Mouse (Mus musculus): ENCODE results near the gene Tmem270. TPM values are rescaled to one million over a fixed set of nuclear protein-coding genes. Genes with fewer than 3 reads are reported as not detected.

Gene Tmem270
- polyA plus RNA-seq, 1 experiment, result not detected

GRCm38 (mm10) chr5:134861902-134862497, 44.5 kb downstream of the Tmem270 start:
- no peaks in the 10 kb centered on the region for H3K4me1 ChIP-seq (ENCODE audit: control insufficient read depth, insufficient read depth, insufficient read length)
- H3K4me3 ChIP-seq (ENCODE audit: extremely low read depth, insufficient read depth, insufficient read length), result no peak overlapping the region
- H3K36me3 ChIP-seq (ENCODE audit: control insufficient read depth, insufficient read depth, low read length), result no peaks in the 10 kb centered on the region
- no peak overlapping the region for H3K27ac ChIP-seq (ENCODE audit: insufficient read depth, low read length)
- TF ChIP-seq CTCF (IDR thresholded peaks at IDR 0.05; ENCODE audit: extremely low read depth, insufficient read depth, insufficient read length, insufficient replicate concordance), result no peak
- TF ChIP-seq POLR2A (IDR thresholded peaks at IDR 0.05; ENCODE audit: low read depth, low read length), result no peak
- 92% methylated on average over 16 of the region's 16 CpGs for WGBS
- no peaks in the 10 kb centered on the region for H3K27me3 ChIP-seq (ENCODE audit: control insufficient read depth, insufficient read depth, low read length)
- no peak for DNase-seq (ENCODE audit: low read depth in 1 of 2, low spot score in 2 of 2)

- 83% methylated on average over 5 of the region's 5 CpGs for WGBS
- no peaks in the 10 kb centered on the region for H3K27me3 ChIP-seq (ENCODE audit: control insufficient read depth, insufficient read depth, low read length)
- no peak overlapping the region for H3K27ac ChIP-seq (ENCODE audit: insufficient read depth, low read length)
- H3K36me3 ChIP-seq (ENCODE audit: control insufficient read depth, insufficient read depth, low read length), result no peaks in the 10 kb centered on the region
- no peaks in the 10 kb centered on the region for H3K4me1 ChIP-seq (ENCODE audit: control insufficient read depth, insufficient read depth, insufficient read length)
- no peak for TF ChIP-seq CTCF (IDR thresholded peaks at IDR 0.05; ENCODE audit: extremely low read depth, insufficient read depth, insufficient read length, insufficient replicate concordance)
- TF ChIP-seq POLR2A (IDR thresholded peaks at IDR 0.05; ENCODE audit: low read depth, low read length), result no peak
- DNase-seq (ENCODE audit: low read depth in 1 of 2, low spot score in 2 of 2), result no peak
- H3K4me3 ChIP-seq (ENCODE audit: extremely low read depth, insufficient read depth, insufficient read length), result no peak overlapping the region
Measured at GRCm38 (mm10) chr5:134859193-134859592, 47.3 kb downstream of the Tmem270 start.

GRCm38 (mm10) chr5:134858378-134858777, 48.2 kb downstream of the Tmem270 start:
- no peak for DNase-seq (ENCODE audit: low read depth in 1 of 2, low spot score in 2 of 2)
- Histone ChIP-seq H3K27ac (ENCODE audit: insufficient read depth, low read length) (no peak overlapping the region), H3K4me1 (ENCODE audit: control insufficient read depth, insufficient read depth, insufficient read length) (no peaks in the 10 kb centered on the region), H3K36me3 (ENCODE audit: control insufficient read depth, insufficient read depth, low read length) (no peaks in the 10 kb centered on the region), H3K4me3 (ENCODE audit: extremely low read depth, insufficient read depth, insufficient read length) (no peak overlapping the region), H3K27me3 (ENCODE audit: control insufficient read depth, insufficient read depth, low read length) (no peaks in the 10 kb centered on the region)
- 84% methylated on average over 10 of the region's 10 CpGs for WGBS
- TF ChIP-seq POLR2A (IDR thresholded peaks at IDR 0.05; ENCODE audit: low read depth, low read length) (no peak), CTCF (IDR thresholded peaks at IDR 0.05; ENCODE audit: extremely low read depth, insufficient read depth, insufficient read length, insufficient replicate concordance) (no peak)

- no peak for DNase-seq (ENCODE audit: low read depth in 1 of 2, low spot score in 2 of 2)
- 80% methylated on average over 5 of the region's 5 CpGs for WGBS
- TF ChIP-seq CTCF (IDR thresholded peaks at IDR 0.05; ENCODE audit: extremely low read depth, insufficient read depth, insufficient read length, insufficient replicate concordance) (no peak), POLR2A (IDR thresholded peaks at IDR 0.05; ENCODE audit: low read depth, low read length) (no peak)
- Histone ChIP-seq H3K4me3 (ENCODE audit: extremely low read depth, insufficient read depth, insufficient read length) (no peak overlapping the region), H3K4me1 (ENCODE audit: control insufficient read depth, insufficient read depth, insufficient read length) (no peaks in the 10 kb centered on the region), H3K27me3 (ENCODE audit: control insufficient read depth, insufficient read depth, low read length) (no peaks in the 10 kb centered on the region), H3K36me3 (ENCODE audit: control insufficient read depth, insufficient read depth, low read length) (no peaks in the 10 kb centered on the region), H3K27ac (ENCODE audit: insufficient read depth, low read length) (no peak overlapping the region)
Measured at GRCm38 (mm10) chr5:134852873-134853272, 53.7 kb downstream of the Tmem270 start.

Other genes with a start within 250 kb of the Tmem270 start
- 25.0 and 25.7 TPM in 2 replicates for gene Limk1, start 218.1 kb downstream of the Tmem270 start, polyA plus RNA-seq (2012; rRNA removed)
- 39.4 and 41.9 TPM in 2 replicates for gene Eln, start 159.4 kb downstream of the Tmem270 start, polyA plus RNA-seq (2012; rRNA removed)
- gene Cldn13, start 8.8 kb upstream of the Tmem270 start, polyA plus RNA-seq (2012; rRNA removed), result 32.3 and 35.1 TPM in 2 replicates
- gene Mettl27, start 25.6 kb upstream of the Tmem270 start, polyA plus RNA-seq (2012; rRNA removed), result 9.8 and 11.3 TPM in 2 replicates
- gene Cldn4, start 40.2 kb upstream of the Tmem270 start, polyA plus RNA-seq (2012; rRNA removed), result 0.38 and 0.44 TPM in 2 replicates
- 3.1 and 5.0 TPM in 2 replicates for gene Cldn3, start 79.5 kb upstream of the Tmem270 start, polyA plus RNA-seq (2012; rRNA removed)
- 43.6 and 53.7 TPM in 2 replicates for gene Abhd11, start 102.4 kb upstream of the Tmem270 start, polyA plus RNA-seq (2012; rRNA removed)
- gene Stx1a, start 116.7 kb upstream of the Tmem270 start, polyA plus RNA-seq (2012; rRNA removed), result 8.5 and 9.0 TPM in 2 replicates
- gene Dnajc30, start 157.5 kb upstream of the Tmem270 start, polyA plus RNA-seq (2012; rRNA removed), result 15.5 and 23.5 TPM in 2 replicates
- gene Bud23, start 158.2 kb upstream of the Tmem270 start, polyA plus RNA-seq (2012; rRNA removed), result 47.5 and 67.3 TPM in 2 replicates
- 0.78 and 1.4 TPM in 2 replicates for gene Vps37d, start 171.5 kb upstream of the Tmem270 start, polyA plus RNA-seq (2012; rRNA removed)
- gene Mlxipl, start 183.2 kb upstream of the Tmem270 start, polyA plus RNA-seq (2012; rRNA removed), result 0.70 and 1.2 TPM in 2 replicates
- 6.1 and 7.2 TPM in 2 replicates for gene Tbl2, start 242.9 kb upstream of the Tmem270 start, polyA plus RNA-seq (2012; rRNA removed)